Mouse (Mus musculus): ENCODE results near the gene Gm18596. TPM values are rescaled to one million over a fixed set of nuclear protein-coding genes. Genes with fewer than 3 reads are reported as not detected.
"Not testable (repeated sequence)": the region's sequence is repeated elsewhere in the genome, so short reads cannot be mapped to it uniquely, and the experiment has no call there.

Gm18596 gene
- total and polyA plus RNA-seq, 3 experiments = not detected

DNA sequence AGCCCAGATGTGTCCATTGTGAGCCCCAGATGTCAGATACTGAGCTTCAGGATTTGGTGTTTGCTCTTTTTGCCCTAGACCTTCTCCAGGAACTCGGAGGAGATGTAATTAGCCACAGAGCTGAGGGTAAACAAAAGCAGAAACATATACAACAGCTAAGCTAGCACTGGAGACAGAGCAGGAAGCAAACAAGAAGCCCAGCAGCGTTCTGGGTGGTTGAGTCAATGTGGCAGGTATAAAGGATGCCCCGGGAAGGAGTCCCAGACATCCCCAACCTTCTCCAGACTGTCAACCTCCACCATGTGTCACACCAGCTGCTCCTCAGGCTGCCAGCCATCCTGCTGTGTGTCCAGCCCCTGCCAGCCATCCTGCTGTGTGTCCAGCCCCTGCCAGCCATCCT is 16.3 kb downstream of the Gm18596 start, which contains the start of gene Gm10100:
TSS of gene Gm10100 (plus strand) at position 301 of the 400 bp plus-strand sequence.
- no peaks in the 10 kb centered on the region for H3K79me2 ChIP-seq (ENCODE audit: control insufficient read depth, insufficient read depth, low read length, poor library complexity)
- TF ChIP-seq GATA1 (IDR thresholded peaks at IDR 0.05; ENCODE audit: low read depth, low read length) (no peak), POLR2AphosphoS5 (IDR thresholded peaks at IDR 0.05; ENCODE audit: borderline replicate concordance, low read depth, low read length) (no peak), MAFK (IDR thresholded peaks at IDR 0.05; ENCODE audit: borderline replicate concordance, low read depth, low read length) (no peak), CHD1 (IDR thresholded peaks at IDR 0.05; ENCODE audit: low read depth, low read length) (no peak), POLR2A (IDR thresholded peaks at IDR 0.05; ENCODE audit: control insufficient read depth in 1 of 2, insufficient read depth in 1 of 2, low read depth in 1 of 2, low read length in 2 of 2, poor library complexity in 1 of 2) (no peak), ZC3H11A (IDR thresholded peaks at IDR 0.05; ENCODE audit: low read depth, low read length) (no peak), RAD21 (IDR thresholded peaks at IDR 0.05; ENCODE audit: low read depth, low read length) (no peak), NELFE (IDR thresholded peaks at IDR 0.05; ENCODE audit: low read depth, low read length) (no peak)
- H3K4me3 ChIP-seq (ENCODE audit: control insufficient read depth in 1 of 2, insufficient read depth in 1 of 2, low read depth in 2 of 2, low read length in 2 of 2) = no peak within 1 kb of the TSS
- H3K9me3 ChIP-seq (replicated peaks; ENCODE audit: insufficient read depth, low read length) = no peaks in the 10 kb centered on the region
- no peaks in the 10 kb centered on the region for H3K4me1 ChIP-seq (ENCODE audit: control insufficient read depth in 1 of 2, insufficient read depth in 2 of 2, low read length in 2 of 2)
- H3K27ac ChIP-seq (ENCODE audit: control insufficient read depth, low read depth, low read length) = no peak within 1 kb of the TSS
- H3K36me3 ChIP-seq (ENCODE audit: control insufficient read depth in 1 of 2, insufficient read depth in 2 of 2, low read length in 2 of 2) = no peaks in the 10 kb centered on the region
- no peak within 1 kb of the TSS for H3K9ac ChIP-seq (ENCODE audit: control insufficient read depth, low read depth, low read length, poor library complexity, severe bottlenecking)
- peaks cover 0 to under 1% of the 10 kb centered on the region in 2 experiments; a peak in 1 of 4 replicates for H3K27me3 ChIP-seq (ENCODE audit: control insufficient read depth in 1 of 2, insufficient read depth in 2 of 2, low read length in 2 of 2)
- DNase-seq (ENCODE audit: low read depth, low spot score) = no peak

DNA sequence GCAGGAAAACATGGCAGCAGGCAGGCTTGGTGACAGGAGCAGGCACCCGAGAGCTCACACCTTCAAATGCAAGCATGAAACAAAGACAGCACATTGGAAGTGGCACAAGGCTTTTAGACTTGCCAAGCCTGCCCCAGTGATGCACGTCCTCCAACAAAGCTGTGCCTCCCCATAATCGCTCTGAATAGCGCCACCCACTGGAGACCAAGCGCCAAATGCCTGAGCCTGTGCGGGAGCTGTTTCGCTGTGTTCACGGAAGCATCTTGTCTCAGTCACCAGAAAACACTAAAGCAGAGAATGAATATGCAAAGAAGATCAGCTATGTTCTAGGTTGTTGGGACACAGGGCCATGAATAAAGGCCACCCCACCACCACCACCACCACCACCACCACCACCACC is 17.6 kb downstream of the Gm18596 start:
- no peaks in the 10 kb centered on the region for H3K27me3 ChIP-seq (ENCODE audit: control insufficient read depth in 1 of 2, insufficient read depth in 2 of 2, low read length in 2 of 2)
- H3K79me2 ChIP-seq (ENCODE audit: control insufficient read depth, insufficient read depth, low read length, poor library complexity) = no peaks in the 10 kb centered on the region
- H3K9me3 ChIP-seq (replicated peaks; ENCODE audit: insufficient read depth, low read length) = no peaks in the 10 kb centered on the region
- no peak overlapping the region for H3K27ac ChIP-seq (ENCODE audit: control insufficient read depth, low read depth, low read length)
- H3K4me1 ChIP-seq (ENCODE audit: control insufficient read depth in 1 of 2, insufficient read depth in 2 of 2, low read length in 2 of 2) = no peaks in the 10 kb centered on the region
- H3K9ac ChIP-seq (ENCODE audit: control insufficient read depth, low read depth, low read length, poor library complexity, severe bottlenecking) = no peak overlapping the region
- peak; percentile 21 for DNase-seq (ENCODE audit: low read depth, low spot score)
- TF ChIP-seq SIN3A (IDR thresholded peaks at IDR 0.05; ENCODE audit: low read length) (no peak), TAL1 (IDR thresholded peaks at IDR 0.05; ENCODE audit: low read length) (no peak), SMC3 (IDR thresholded peaks at IDR 0.05; ENCODE audit: low read depth, low read length) (peak; percentile 34), ETS1 (IDR thresholded peaks at IDR 0.05; ENCODE audit: low read depth, low read length) (no peak), TBP (IDR thresholded peaks at IDR 0.05; ENCODE audit: low read depth, low read length) (no peak), TCF12 (IDR thresholded peaks at IDR 0.05; ENCODE audit: low read depth, low read length) (no peak), RAD21 (IDR thresholded peaks at IDR 0.05; ENCODE audit: low read depth, low read length) (peak; percentile 11), UBTF (IDR thresholded peaks at IDR 0.05; ENCODE audit: borderline replicate concordance, insufficient read depth, low read depth, low read length) (no peak), CTCF (IDR thresholded peaks at IDR 0.05 in 2 of 3, conservative IDR thresholded peaks at IDR 0.05 in 1 of 3; ENCODE audit: control insufficient read depth in 1 of 3, insufficient read depth in 1 of 3, low read depth in 2 of 3, low read length in 3 of 3, poor library complexity in 1 of 3, severe bottlenecking in 1 of 3) (peak; percentile 42 to 56 (median 42)), MAX (IDR thresholded peaks at IDR 0.05; ENCODE audit: low read length) (no peak)
- H3K4me3 ChIP-seq (ENCODE audit: control insufficient read depth in 1 of 2, insufficient read depth in 1 of 2, low read depth in 2 of 2, low read length in 2 of 2) = no peak overlapping the region
- no peaks in the 10 kb centered on the region for H3K36me3 ChIP-seq (ENCODE audit: control insufficient read depth in 1 of 2, insufficient read depth in 2 of 2, low read length in 2 of 2)

DNA sequence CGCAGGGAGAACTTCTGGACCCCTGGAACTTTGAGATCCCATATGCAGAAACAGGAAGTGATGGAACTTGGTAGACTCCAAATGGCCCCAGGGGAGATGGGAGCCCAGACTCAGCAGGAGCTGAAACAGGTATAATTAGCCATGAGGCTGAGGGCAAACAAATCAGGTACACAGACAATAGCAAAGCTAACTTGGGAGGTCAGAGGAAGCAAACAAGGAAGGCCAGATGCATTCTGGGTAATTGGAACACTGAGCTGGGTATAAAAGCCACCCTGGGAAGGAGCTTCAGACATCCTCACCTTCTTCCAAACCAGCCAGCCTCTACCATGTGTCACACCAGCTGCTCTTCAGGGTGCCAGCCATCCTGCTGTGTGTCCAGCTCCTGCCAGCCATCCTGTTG is 22.1 kb downstream of the Gm18596 start, which contains the start of gene Krtap12-1:
TSS of gene Krtap12-1 (plus strand) at position 301 of the 400 bp plus-strand sequence.
- not testable (repeated sequence) for H3K9ac ChIP-seq (ENCODE audit: control insufficient read depth, low read depth, low read length, poor library complexity, severe bottlenecking); DNase-seq (ENCODE audit: low read depth, low spot score); H3K27ac ChIP-seq (ENCODE audit: control insufficient read depth, low read depth, low read length); H3K79me2 ChIP-seq (ENCODE audit: control insufficient read depth, insufficient read depth, low read length, poor library complexity); H3K9me3 ChIP-seq (replicated peaks; ENCODE audit: insufficient read depth, low read length); H3K4me1 ChIP-seq (ENCODE audit: control insufficient read depth in 1 of 2, insufficient read depth in 2 of 2, low read length in 2 of 2); H3K36me3 ChIP-seq (ENCODE audit: control insufficient read depth in 1 of 2, insufficient read depth in 2 of 2, low read length in 2 of 2); H3K4me3 ChIP-seq (ENCODE audit: control insufficient read depth in 1 of 2, insufficient read depth in 1 of 2, low read depth in 2 of 2, low read length in 2 of 2); H3K27me3 ChIP-seq (ENCODE audit: control insufficient read depth in 1 of 2, insufficient read depth in 2 of 2, low read length in 2 of 2)
